Mouse (Mus musculus): Measurements from ENCODE around the gene Zc3h7b.
"Not testable (repeated sequence)": the region's sequence is repeated elsewhere in the genome, so short reads cannot be mapped to it uniquely, and the experiment has no call there.

The Zc3h7b gene

DNA sequence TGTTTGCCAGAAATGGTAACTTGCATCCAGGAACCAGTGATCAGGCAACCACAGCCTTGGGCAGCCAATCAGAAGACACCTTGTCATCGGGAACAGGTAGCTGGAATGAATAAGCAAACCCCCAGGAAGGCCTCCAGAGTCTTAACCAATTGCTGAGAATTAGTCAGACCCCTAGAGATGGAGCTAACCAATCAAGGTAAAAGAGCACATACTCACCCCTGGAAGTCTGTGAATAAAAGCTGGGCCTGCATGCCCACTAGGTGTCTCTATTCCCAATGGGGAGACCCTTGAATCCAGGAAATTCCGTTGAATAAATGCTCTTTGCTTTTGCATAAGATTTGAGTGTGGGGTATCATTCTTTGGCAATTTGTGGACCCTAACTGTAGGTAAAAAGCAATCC is 4.9 kb upstream of the Zc3h7b start:
- no peak for DNase-seq

DNA sequence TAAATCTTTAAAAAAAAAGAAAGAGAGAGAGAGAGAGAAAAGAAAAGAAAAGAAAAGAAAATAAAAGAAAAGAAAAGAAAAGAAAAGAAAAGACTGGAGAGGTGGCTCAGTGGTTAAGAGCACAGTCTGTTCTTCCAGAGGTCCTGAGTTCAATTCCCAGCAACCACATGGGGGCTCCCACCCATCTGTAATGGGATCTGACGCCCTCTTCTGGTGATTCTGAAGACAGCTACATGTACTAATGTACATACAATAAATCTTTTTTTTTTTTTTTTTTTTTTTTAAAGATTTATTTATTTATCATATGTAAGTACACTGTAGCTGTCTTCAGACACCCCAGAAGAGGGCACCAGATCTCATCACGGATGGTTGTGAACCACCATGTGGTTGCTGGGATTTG is 2.5 kb upstream of the Zc3h7b start:
- DNase-seq, result not testable (repeated sequence)

DNA sequence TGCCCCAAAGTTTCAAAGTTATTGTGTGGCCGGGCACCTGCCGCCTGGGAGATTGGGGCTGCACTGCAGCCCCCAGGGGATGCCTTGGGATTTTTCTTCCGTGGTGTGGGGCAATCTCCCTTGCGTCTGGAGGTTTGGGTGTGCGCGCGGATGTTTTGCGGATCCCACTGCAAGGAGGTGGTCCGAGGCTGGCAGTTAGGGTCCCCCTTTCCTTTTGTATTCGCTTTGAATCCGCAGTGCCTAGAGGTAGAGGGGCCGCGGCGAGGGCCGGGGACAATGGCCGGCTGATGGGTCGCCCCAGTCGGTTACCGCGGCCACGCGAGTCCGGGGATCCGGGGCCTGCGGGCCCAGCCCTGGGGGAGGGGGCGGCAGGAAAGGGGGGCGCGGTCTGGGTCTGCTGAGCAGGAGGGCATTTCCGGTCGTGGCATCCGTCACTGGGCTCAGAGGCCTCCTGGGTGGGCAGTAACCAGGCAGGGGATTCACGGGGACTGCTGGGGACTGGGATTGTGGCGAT is 801 bp downstream of the Zc3h7b start:
- peak; percentile 70 to 79 for DNase-seq

DNA sequence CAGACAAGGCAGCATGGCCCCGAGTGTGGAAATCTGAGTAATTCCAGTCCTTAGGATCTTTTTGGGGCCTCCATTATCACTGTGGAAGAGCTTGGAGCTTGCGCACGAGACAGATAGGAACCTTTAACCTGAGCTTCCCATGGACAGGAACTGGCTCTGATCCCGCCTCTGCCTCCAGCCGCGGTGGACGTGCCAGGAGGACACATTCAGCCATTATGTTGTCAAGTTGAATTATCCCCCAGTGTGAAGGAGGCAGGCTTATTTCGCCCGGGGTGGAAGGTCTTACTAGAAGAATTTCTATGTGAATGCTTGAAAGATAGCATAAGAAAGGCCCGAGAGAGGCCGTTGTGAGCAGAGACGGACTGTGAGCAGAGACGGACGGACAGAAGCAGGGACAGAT is 4.9 kb downstream of the Zc3h7b start:
- DNase-seq, result no peak

DNA sequence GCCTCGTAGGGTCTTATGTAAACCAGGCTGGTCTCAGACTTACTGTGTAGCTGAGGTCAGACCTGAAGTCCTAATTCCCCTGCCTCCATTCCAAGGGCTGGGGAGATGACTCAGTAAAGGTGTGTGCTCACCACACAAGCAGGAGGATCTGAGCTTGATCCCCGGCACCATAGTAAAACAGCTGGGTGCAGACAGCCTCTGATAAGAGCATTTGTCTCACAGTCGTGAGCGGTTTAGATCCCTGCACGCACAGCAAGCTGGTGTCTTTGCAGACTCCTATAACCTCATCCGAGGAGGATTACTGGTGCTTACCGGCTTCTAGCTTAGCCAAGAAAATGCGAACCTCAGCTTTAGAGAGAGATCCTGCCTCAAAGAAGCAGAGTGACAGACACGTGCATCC is 8.8 kb downstream of the Zc3h7b start:
- DNase-seq, result no peak

DNA sequence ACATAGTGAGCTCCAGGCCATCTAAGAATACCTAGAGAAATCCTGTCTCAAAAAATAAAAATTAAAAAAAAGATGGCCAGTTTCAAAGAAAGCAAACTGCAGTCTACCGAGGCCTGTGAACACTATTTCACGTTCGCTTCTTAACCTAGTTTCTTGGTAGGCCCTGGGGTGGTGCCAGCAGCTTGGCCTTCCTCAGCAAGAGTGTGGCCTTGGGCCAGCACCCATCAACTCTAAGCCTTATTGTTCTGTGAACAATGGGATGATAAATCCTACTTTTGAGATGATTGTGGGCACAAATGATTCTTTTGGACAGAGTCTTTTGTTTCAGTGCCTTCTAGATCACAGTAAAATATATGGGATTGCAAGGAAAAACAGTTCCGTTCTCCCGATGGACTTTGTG is 13.8 kb downstream of the Zc3h7b start:
- DNase-seq, result no peak

DNA sequence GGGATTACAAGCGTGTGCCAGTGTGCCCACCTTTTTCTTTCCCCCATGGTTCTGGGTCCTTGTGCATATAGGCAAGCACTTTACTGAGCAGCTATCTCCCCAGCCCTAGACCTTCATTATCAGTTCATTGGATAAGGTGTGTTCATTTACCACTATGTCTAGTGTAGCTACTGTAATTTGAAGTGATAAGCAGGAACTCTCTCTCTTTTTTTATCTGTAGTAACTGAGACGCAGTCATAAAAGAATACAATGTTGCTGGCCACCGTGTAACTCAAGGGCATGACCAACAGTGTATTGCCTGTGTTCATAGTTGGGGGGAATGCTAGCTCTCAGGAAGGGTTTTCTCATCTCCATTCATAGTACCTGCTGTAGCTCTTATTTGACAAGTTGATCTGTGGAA is 14.7 kb downstream of the Zc3h7b start:
- DNase-seq, result no peak

DNA sequence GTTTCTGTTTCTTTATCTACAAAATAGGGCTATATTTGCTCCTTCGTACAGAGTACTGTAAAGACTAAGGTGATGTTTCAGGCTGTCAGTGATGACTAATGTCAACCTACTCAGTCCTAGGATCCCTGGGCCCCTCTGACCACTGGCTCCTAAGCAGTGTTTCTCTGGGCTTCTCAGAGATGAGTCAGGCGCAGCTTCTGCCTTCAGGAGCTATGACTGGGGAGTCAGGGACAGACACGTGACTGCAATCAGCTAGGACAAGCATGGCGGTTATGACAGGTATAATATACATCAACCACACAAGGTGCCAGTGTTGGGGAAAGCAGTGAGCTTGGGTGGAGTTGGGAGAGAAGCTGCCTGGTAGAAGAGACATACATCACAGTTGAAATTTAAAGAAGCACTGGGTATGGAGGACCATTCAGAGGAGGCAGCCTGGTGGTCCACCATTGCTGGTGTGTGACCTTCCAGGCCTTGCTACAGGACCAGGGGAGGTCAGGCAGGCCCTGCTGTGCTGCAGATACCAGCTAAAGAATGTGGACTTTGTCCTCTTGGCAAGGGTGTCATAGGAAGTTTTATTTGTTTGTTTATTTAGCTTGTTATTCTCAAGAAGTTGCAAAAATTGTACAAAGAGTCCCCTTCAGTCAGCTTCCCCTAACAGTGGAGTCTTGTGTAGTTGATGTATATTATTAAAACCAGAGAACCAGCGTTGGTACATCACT is 15.7 kb downstream of the Zc3h7b start:
- no peak for DNase-seq

DNA sequence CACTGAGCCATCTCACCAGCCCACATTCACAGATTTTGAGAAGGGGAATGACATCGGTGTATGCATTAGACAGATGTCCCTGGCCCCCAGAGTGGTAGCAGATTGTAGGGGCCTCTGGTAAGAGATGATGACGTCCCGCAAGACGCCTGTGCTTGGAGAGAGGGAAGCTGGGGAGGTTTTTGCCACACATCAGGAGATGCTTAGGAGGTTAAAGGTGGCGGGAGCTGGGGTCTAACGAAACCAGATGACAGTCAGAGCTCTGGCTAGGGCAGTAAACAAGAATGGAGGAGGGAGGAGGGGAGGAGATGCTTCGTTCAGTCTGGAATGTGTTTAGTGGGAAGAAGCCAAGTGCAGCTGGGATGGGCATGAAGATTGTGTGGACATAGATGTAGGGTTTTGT is 16.5 kb downstream of the Zc3h7b start:
- no peak for DNase-seq

DNA sequence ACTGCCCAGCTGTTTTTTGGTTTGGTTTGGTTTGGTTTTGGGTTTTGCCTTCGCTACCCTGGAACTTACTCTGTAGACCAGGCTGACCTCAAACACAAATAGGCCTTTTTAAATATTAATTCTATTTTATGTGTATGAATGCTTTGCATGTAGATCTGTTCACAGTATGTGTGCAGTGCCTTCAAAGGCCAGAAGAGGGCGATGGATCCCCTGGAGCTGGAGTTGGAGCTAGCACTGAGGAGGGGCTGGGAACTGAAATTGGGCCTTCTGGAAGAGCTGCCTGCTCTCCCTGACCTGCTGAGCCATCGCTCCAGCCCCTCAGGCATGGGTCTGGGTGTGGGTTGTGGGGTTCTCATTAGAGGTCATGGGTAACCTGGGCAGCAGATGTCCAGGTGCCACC is 17.1 kb downstream of the Zc3h7b start:
- DNase-seq, result no peak

DNA sequence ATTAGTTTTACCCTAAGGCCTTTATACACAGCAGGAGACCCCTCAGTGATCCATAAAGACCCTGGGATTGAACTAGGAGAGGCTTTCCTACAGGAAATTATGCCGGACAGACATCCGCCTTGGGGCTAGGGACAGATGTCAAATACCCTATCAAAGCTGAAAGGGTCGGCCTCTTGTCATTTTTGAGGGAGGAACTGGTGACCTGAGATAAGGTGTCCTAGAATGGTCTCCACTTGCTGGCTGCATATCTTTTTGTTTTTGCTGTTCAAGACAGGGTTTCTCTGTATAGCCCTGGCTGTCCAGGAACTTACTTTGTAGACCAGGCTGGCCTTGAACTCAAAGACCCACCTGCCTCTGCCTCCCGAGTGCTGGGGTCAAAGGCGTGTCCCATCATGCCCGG is 19.7 kb downstream of the Zc3h7b start:
- DNase-seq, result no peak

DNA sequence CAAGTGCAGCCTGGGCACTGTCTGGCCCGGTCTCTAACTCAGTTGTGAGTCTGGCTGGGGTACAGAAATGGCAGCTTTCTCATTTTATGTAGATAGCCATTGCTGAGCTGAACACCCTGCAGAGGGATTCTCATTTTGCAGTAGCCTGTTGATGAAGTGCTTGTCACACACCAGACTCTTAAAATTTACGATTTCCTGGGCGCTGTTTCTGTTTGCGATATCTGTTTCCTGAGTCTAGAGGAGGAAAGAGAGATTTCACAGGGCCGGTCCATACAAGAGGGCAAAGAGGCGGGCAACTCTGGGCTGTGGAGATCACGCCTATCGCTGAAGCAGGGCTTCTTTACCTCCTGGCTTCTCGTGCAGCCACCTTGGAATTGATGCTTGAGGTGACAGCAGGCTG is 20.8 kb downstream of the Zc3h7b start:
- no peak for DNase-seq

DNA sequence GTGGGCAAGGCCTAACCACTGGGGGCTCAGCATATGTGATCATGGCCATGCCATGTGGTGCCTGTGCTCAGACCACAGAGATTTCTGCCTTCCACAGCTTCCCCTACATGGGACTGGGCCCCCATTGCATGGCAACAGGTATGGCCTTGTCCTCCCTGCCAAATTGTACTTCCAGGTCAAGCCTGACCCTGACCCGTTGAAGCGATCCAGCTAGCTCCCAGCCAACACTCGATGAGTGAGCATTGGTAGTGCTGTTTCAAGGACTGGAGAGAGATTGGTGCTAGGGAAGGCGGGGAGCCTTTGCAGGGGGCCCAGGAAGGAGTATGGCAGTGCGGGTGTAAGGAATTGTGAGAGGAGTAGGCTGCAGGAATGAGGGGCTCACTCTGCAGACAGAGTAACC is 21.6 kb downstream of the Zc3h7b start:
- DNase-seq, result no peak

DNA sequence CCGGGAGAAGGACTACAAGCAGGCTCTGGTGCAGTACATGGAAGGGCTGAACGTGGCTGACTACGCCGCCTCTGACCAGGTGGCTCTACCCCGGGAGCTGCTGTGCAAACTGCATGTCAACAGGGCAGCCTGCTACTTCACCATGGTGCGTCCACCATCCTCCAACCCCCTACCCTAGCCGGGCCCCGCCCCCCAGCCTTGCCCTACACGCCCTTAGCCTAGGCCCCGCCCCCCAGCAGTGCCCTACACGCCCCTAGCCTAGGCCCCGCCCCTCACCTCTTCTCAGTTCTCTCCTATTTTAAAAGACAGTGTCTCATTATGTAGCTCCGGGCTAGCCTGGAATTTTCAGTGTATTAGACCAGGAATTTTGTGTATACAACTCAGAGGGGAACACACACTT is 24.2 kb downstream of the Zc3h7b start:
- no peak for DNase-seq

DNA sequence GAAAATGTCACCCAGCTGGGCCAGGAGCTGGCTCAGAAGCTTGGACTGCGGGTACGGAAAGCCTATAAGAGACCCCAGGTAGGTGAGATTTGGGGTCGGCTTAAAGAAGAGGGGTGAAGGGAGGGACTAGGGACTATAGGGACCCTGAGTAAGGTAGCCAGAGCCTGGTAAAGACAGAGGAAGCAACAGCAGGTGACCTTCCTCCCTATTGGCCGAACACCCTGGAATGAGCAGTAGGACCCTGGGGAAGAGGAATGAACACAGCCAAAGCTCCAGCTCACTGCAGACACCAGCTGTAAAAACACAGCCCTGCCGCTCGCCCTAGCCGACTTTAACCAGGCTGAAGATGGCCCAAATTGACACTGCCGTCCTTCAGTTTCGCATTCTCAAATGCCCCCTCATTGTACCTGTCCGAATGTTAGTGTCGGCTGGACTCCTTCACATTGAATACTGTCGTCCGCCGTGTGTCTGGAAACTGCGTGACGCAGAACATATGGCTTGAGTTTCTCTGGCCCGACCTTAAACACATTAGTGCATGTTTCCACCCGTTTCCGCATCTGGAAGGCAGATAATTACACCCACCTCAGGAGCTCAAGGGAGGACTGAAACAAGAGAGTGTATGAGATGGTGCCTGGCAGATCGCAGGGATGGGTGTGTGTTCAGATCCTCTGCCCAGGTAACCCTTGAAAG is 27.7 kb downstream of the Zc3h7b start:
- DNase-seq, result no peak

DNA sequence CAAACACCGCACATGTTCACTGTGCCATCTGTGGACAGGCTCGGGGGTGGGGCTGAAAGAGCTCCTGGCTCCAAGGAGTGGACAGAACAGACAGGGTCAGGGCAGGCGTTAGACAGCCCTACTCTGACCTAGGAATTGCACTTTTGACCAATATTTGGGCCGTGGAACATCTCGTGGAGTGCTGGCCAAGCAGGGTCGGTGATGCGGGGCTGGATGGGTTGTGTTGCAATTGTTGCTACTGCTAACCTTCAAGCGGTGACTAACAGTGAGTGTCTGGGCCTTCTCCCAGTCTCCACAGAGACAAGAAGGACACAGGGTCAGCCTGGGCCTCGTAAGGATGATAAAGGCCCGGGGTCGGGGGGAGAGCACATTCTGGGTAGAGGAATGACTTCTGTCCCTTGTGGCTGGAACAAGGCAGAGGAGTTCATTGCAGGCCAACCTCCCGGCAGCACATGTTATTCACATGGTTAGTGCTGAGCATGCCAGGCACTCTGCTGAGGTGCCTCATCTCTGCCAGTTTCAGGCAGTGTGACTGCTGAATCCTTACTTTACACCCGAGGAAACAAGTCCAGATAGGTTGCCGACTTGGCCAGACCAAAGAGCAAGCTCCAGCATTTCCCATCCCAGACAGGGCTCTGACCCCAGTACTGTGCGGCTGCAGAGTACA is 29.8 kb downstream of the Zc3h7b start:
- no peak for DNase-seq

DNA sequence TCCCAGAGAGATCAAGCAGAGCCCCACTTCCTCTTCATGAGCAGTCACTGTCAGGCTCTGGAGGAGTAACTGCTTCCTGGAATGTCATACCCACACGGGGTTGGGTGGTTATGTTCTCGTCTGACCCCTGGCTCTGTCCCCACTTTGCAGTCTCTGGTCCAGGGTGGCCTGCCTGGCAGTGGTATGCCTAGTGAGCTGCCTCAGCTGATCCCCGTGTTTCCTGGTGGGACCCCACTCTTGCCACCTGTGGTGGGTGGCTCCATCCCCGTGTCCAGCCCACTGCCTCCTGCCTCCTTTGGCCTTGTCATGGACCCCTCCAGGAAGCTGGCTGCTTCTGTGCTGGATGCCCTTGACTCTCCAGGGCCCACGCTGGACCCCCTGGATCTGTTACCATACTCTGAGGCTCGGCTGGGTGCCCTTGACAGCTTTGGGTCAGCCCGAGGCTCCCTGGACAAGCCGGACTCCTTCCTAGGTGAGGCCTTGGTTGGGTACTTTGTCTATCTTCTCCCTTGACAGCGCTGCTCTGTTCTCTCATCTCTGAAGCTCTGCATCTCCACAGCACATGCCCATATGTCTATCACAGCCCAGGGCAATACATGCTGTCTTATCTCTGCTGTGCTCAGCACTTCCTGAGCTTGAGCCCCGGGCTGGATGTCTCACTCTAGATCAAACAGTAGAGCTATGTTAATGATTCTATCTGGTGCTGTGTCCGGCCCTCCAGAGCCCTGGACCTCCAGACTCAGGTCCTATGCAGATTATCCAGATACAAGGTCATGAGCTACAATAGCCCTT is 32.0 kb downstream of the Zc3h7b start:
- no peak for DNase-seq

DNA sequence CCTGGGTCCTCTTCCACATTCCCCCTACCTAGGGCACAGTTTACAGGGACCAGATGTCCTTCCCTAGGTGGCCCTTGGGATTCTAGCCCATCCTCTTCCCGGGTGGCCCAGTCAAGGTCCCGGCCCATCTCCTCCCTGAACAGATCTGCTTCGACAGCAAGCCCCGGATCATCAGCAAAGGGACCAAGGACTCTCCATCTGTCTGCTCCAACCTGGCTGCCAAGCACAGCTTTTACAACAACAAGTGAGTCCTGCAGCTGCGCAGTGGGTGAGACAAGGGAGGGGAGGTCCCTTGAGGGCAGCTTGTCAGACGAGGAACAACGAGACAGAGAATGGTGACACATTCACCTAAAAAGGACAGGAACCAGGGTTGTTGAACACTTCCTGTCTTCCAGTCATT is 37.0 kb downstream of the Zc3h7b start:
- DNase-seq, result no peak

DNA sequence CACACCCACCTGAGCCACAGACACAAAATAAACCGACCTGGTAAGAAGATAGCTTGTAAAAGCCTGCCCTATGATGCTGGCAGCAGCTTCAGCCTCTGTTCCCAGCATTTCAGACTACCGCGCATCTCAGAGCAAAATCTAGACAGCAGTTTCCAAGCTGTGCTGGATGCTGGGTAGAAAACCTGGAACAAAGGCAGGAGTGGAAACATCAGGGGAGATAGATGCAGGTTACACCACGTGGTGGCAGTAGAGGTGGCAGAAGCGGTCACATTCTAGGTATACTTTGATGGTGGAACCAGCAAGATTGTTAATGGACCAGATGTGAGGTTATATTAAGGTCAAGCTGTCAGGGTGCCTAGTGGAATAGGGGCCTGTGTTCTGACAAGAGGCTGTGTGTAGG is 39.9 kb downstream of the Zc3h7b start:
- no peak for DNase-seq

DNA sequence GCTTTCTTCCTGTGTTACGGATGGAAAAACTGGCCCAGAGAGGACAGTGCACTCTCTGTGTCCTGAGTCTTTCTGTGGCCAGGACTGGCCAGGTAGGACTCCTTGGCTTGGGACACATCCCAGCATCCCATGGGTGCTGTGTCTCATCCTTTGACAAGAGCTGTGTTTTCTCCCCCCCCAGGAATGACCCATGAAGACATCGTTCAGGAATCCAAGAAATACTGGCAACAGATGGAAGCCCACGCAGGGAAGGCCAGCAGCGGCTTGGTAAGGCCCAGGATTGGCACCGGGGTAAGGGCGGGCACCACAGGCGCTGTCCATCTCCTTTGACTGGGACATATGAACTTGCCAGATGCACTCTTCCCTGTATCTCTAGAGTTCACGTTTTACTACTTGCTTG is 40.8 kb downstream of the Zc3h7b start:
- no peak for DNase-seq

DNA sequence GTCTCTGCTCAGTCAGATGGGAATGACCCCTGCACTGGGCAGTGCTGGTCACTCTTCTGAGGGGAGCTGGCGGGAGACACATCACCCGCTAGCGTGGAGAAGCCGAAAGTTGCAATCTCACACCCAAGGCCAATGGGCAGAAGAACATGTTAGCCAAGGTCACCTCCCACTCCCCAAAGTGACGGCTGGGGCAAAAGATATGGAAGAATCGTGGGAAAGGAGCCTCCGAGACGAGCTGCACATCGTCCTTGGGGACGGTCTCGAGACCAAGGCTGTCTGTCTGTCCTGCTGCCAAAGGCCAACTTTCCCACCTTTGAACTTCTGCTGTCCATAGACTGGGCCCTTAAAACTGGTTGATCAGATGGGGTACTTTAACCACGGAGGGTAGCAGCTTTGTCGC is 42.7 kb downstream of the Zc3h7b start:
- no peak for DNase-seq

DNA sequence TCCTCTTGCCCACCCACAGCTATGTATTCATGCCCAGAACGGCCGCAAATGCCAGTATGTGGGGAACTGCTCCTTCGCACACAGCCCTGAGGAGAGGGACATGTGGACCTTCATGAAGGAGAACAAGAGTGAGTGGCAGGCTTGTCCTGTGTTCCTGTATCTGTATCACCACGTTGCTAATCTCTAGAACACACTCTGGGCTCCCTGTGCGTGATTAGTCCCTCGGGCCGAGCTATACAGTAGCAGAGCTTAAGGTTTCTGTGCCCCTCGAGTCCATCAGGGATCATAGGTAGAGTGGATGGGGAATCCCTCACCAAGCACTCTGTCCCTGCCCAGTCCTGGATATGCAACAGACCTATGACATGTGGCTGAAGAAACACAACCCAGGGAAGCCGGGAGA is 47.6 kb downstream of the Zc3h7b start:
- no peak for DNase-seq

DNA sequence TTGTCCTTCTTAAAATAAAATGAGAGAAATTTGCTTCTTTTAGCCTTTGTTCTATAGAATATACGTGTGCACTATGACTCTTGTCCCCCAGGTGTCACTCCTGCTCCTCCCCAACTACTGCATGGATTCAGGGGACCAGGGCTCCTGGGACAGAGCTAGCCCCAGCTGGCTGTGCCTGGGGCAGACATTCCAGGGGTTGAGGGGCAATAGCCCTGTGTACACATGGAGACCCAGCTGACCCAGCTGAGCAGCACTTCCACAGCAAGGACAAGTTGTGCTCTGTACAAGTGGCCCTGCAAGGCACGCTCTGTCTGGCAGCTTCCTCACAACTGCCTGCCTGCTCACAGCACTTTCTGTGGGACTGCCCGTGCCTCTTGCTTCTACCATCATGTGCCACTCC is 51.4 kb downstream of the Zc3h7b start:
- DNase-seq, result no peak

Measured in thymus, postnatal 36 days (tissue).